Mouse (Mus musculus): ENCODE measurements around the gene Evx2. TPM values are rescaled to one million over a fixed set of nuclear protein-coding genes. Genes with fewer than 3 reads are reported as not detected.

The Evx2 gene
- total and polyA plus RNA-seq, 3 experiments: not detected

- no peak within 1 kb of the TSS for H3K27ac ChIP-seq (ENCODE audit: control insufficient read depth, low read depth, low read length)
- no peaks in the 10 kb centered on the region for H3K36me3 ChIP-seq (ENCODE audit: control insufficient read depth in 1 of 2, insufficient read depth in 2 of 2, low read length in 2 of 2)
- no peak within 1 kb of the TSS for H3K9ac ChIP-seq (ENCODE audit: control insufficient read depth, low read depth, low read length, poor library complexity, severe bottlenecking)
- TF ChIP-seq SMC3 (IDR thresholded peaks at IDR 0.05; ENCODE audit: low read depth, low read length) (no peak), EP300 (IDR thresholded peaks at IDR 0.05; ENCODE audit: low read depth in 1 of 2, low read length in 2 of 2) (no peak), ZC3H11A (IDR thresholded peaks at IDR 0.05; ENCODE audit: low read depth, low read length) (no peak), TBP (IDR thresholded peaks at IDR 0.05; ENCODE audit: low read depth, low read length) (no peak), ZKSCAN1 (IDR thresholded peaks at IDR 0.05; ENCODE audit: low read depth, low read length) (no peak), ZNF384 (IDR thresholded peaks at IDR 0.05; ENCODE audit: low read depth, low read length) (no peak), POLR2A (IDR thresholded peaks at IDR 0.05; ENCODE audit: control insufficient read depth in 1 of 2, insufficient read depth in 1 of 2, low read depth in 1 of 2, low read length in 2 of 2, poor library complexity in 1 of 2) (no peak), MYC (IDR thresholded peaks at IDR 0.05; ENCODE audit: low read depth, low read length) (no peak), MAX (IDR thresholded peaks at IDR 0.05; ENCODE audit: low read length) (no peak), RCOR1 (IDR thresholded peaks at IDR 0.05; ENCODE audit: low read depth, low read length) (no peak), MAZ (IDR thresholded peaks at IDR 0.05; ENCODE audit: low read depth, low read length) (no peak), CHD2 (IDR thresholded peaks at IDR 0.05; ENCODE audit: low read length) (no peak), ETS1 (IDR thresholded peaks at IDR 0.05; ENCODE audit: low read depth, low read length) (no peak)
- H3K79me2 ChIP-seq (ENCODE audit: control insufficient read depth, insufficient read depth, low read length, poor library complexity): no peaks in the 10 kb centered on the region
- no peak for DNase-seq (ENCODE audit: low read depth, low spot score)
- no peaks in the 10 kb centered on the region for H3K9me3 ChIP-seq (replicated peaks; ENCODE audit: insufficient read depth, low read length)
- no peaks in the 10 kb centered on the region for H3K4me1 ChIP-seq (ENCODE audit: control insufficient read depth in 1 of 2, insufficient read depth in 2 of 2, low read length in 2 of 2)
- no peak within 1 kb of the TSS for H3K4me3 ChIP-seq (ENCODE audit: control insufficient read depth in 1 of 2, insufficient read depth in 1 of 2, low read depth in 2 of 2, low read length in 2 of 2)
- H3K27me3 ChIP-seq (ENCODE audit: control insufficient read depth in 1 of 2, insufficient read depth in 2 of 2, low read length in 2 of 2): no peaks in the 10 kb centered on the region; a peak in 1 of 4 replicates
Observed at GRCm38 (mm10) chr2:74691022-74691951, 31.9 kb upstream of the Evx2 start, which contains the start of gene Hoxd10. Gene Hoxd10 (plus strand): TSS chr2:74691924.

DNA sequence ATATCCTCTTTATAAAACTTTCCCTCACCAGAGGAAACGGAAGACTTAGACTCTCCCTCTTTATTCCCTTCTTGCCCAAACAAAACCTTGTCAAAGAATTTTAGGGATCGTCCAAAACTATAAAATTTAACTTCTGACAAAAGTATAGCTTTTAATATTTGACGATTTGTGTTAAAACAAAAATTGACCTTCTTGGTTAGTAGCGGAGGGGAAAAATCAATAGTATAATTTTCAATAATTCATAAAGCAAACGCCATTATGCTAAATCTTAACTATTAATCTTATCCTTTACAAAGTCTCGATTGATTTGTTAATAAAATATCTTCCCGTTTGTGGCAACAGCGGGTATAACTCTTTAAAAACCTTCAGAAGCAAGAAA lies 31.0 kb upstream of the Evx2 start:
- no peak overlapping the region for H3K9ac ChIP-seq (ENCODE audit: control insufficient read depth, low read depth, low read length, poor library complexity, severe bottlenecking)
- H3K36me3 ChIP-seq (ENCODE audit: control insufficient read depth in 1 of 2, insufficient read depth in 2 of 2, low read length in 2 of 2): no peaks in the 10 kb centered on the region
- no peak overlapping the region for H3K4me3 ChIP-seq (ENCODE audit: control insufficient read depth in 1 of 2, insufficient read depth in 1 of 2, low read depth in 2 of 2, low read length in 2 of 2)
- H3K79me2 ChIP-seq (ENCODE audit: control insufficient read depth, insufficient read depth, low read length, poor library complexity): no peaks in the 10 kb centered on the region
- H3K9me3 ChIP-seq (replicated peaks; ENCODE audit: insufficient read depth, low read length): no peaks in the 10 kb centered on the region
- DNase-seq (ENCODE audit: low read depth, low spot score): no peak
- no peaks in the 10 kb centered on the region; a peak in 1 of 4 replicates for H3K27me3 ChIP-seq (ENCODE audit: control insufficient read depth in 1 of 2, insufficient read depth in 2 of 2, low read length in 2 of 2)
- no peak overlapping the region for H3K27ac ChIP-seq (ENCODE audit: control insufficient read depth, low read depth, low read length)
- H3K4me1 ChIP-seq (ENCODE audit: control insufficient read depth in 1 of 2, insufficient read depth in 2 of 2, low read length in 2 of 2): no peaks in the 10 kb centered on the region
- TF ChIP-seq ZMIZ1 (IDR thresholded peaks at IDR 0.05; ENCODE audit: low read depth, low read length) (no peak), MAZ (IDR thresholded peaks at IDR 0.05; ENCODE audit: low read depth, low read length) (no peak), BHLHE40 (IDR thresholded peaks at IDR 0.05; ENCODE audit: borderline replicate concordance, low read depth, low read length) (no peak), ELF1 (IDR thresholded peaks at IDR 0.05; ENCODE audit: low read depth, low read length) (no peak), HCFC1 (IDR thresholded peaks at IDR 0.05; ENCODE audit: low read depth, low read length) (no peak), RAD21 (IDR thresholded peaks at IDR 0.05; ENCODE audit: low read depth, low read length) (no peak), E2F4 (IDR thresholded peaks at IDR 0.05; ENCODE audit: borderline replicate concordance, low read depth, low read length) (no peak), POLR2A (IDR thresholded peaks at IDR 0.05; ENCODE audit: control insufficient read depth in 1 of 2, insufficient read depth in 1 of 2, low read depth in 1 of 2, low read length in 2 of 2, poor library complexity in 1 of 2) (no peak), ETS1 (IDR thresholded peaks at IDR 0.05; ENCODE audit: low read depth, low read length) (no peak), MYC (IDR thresholded peaks at IDR 0.05; ENCODE audit: low read depth, low read length) (no peak), UBTF (IDR thresholded peaks at IDR 0.05; ENCODE audit: borderline replicate concordance, insufficient read depth, low read depth, low read length) (no peak), ZKSCAN1 (IDR thresholded peaks at IDR 0.05; ENCODE audit: low read depth, low read length) (no peak), MXI1 (IDR thresholded peaks at IDR 0.05; ENCODE audit: low read depth, low read length) (no peak), EP300 (IDR thresholded peaks at IDR 0.05; ENCODE audit: low read depth in 1 of 2, low read length in 2 of 2) (no peak), GABPA (IDR thresholded peaks at IDR 0.05; ENCODE audit: low read depth, low read length) (no peak)
